Mouse (Mus musculus) embryonic facial prominence, embryonic 14.5 days (tissue): ENCODE measurements around the gene Tnfsf9. TPM values are rescaled to one million over a fixed set of nuclear protein-coding genes. Genes with fewer than 3 reads are reported as not detected.

ENCODE experiments used
- ATAC-seq: fragments of 200-750 bp; cut with Nextera tagmentation; 2 replicates; pipeline ENCODE4 v1.8.0; 2017; ENCODE audit warnings: low read depth, moderate number of reproducible peaks, moderate TSS enrichment
- DNase-seq: peaks from one replicate; pipeline ENCODE4 v3.0.0-alpha.2; 2015; ENCODE audit warnings: low spot score
- H3K27ac ChIP-seq: fragments of 300-500 bp; sonication (generic); replicated peaks from 2 replicates; pipeline ENCODE4 v1.5.1; 2014; ENCODE audit warnings: low read depth, mild to moderate bottlenecking, low read length, moderate library complexity
- H3K27me3 ChIP-seq: fragments of 300-500 bp; sonication (generic); replicated peaks from 2 replicates; pipeline ENCODE4 v1.6.1; 2014; ENCODE audit warnings: low read length; ENCODE audit not compliant: control insufficient read depth, insufficient read depth
- H3K36me3 ChIP-seq: fragments of 300-500 bp; sonication (generic); 2 replicates; pipeline ENCODE4 v1.6.1; 2014; ENCODE audit warnings: low read length, mixed read lengths; ENCODE audit not compliant: control insufficient read depth, insufficient read depth
- H3K4me1 ChIP-seq: fragments of 300-500 bp; sonication (generic); 2 replicates; pipeline ENCODE4 v1.6.1; 2014; ENCODE audit warnings: antibody characterized with exemption, low read length; ENCODE audit not compliant: control insufficient read depth, insufficient read depth
- H3K4me2 ChIP-seq: fragments of 300-500 bp; sonication (generic); 2 replicates; pipeline ENCODE4 v1.6.1; 2014; ENCODE audit warnings: low read depth, mild to moderate bottlenecking, low read length, moderate library complexity, mixed read lengths
- H3K4me3 ChIP-seq: fragments of 300-500 bp; sonication (generic); 2 replicates; pipeline ENCODE4 v1.5.1; 2014; ENCODE audit warnings: low read depth, mild to moderate bottlenecking, low read length
- H3K9ac ChIP-seq: fragments of 300-500 bp; sonication (generic); 2 replicates; pipeline ENCODE4 v1.6.1; 2014; ENCODE audit warnings: low read depth, mild to moderate bottlenecking, low read length, moderate library complexity, mixed read lengths
- H3K9me3 ChIP-seq: fragments of 300-500 bp; sonication (generic); 2 replicates; pipeline ENCODE4 v1.6.1; 2016; ENCODE audit warnings: low read length; ENCODE audit not compliant: control insufficient read depth
- WGBS: fragments of 180-500 bp; shearing (Covaris S2); extraction: QIAGEN DNeasy Blood & Tissue Kit; methylation state at CpG from one replicate; pipeline ENCODE4 v1.1.7; 2014; 5-methylcytosine and 5-hydroxymethylcytosine counted together
- polyA plus RNA-seq: library from polyadenylated mRNA; unstranded; fragments of >200 nt; fragmentation: Nextera tagmentation; extraction: Ambion mirVana; gene quantifications from 2 replicates; pipeline ENCODE4 v1.2.1, GENCODE M21; 2014

The Tnfsf9 gene
- polyA plus RNA-seq, 1 experiment from 2014 or later: 5.0 TPM

- Histone ChIP-seq H3K4me3 (no peak overlapping the region), H3K4me1 (no peaks in the 10 kb centered on the region), H3K27me3 (no peaks in the 10 kb centered on the region), H3K36me3 (no peaks in the 10 kb centered on the region), H3K4me2 (no peak overlapping the region), H3K27ac (no peak overlapping the region), H3K9ac (no peak overlapping the region), H3K9me3 (no peaks in the 10 kb centered on the region)
- no peak for DNase-seq
- ATAC-seq: no peak
- 72% methylated on average over 3 of the region's 3 CpGs for WGBS
These were observed 30.5 kb downstream of the Tnfsf9 start for GRCm38 (mm10) chr17:57135635-57136034.

- H3K4me2 ChIP-seq: no peak overlapping the region
- no peak for ATAC-seq
- no peaks in the 10 kb centered on the region for H3K9me3 ChIP-seq
- H3K36me3 ChIP-seq: no peaks in the 10 kb centered on the region
- no peaks in the 10 kb centered on the region for H3K27me3 ChIP-seq
- H3K9ac ChIP-seq: no peak overlapping the region
- no peak overlapping the region for H3K27ac ChIP-seq
- WGBS: 78% methylated on average over 4 of the region's 4 CpGs
- no peaks in the 10 kb centered on the region for H3K4me1 ChIP-seq
- DNase-seq: no peak
- H3K4me3 ChIP-seq: no peak overlapping the region
These were observed 33.6 kb downstream of the Tnfsf9 start for GRCm38 (mm10) chr17:57138676-57139075.

- H3K36me3 ChIP-seq: no peaks in the 10 kb centered on the region
- H3K4me1 ChIP-seq: no peaks in the 10 kb centered on the region
- no peak overlapping the region for H3K27ac ChIP-seq
- H3K4me3 ChIP-seq: no peak overlapping the region
- no peak for ATAC-seq
- 84% methylated on average over 3 of the region's 3 CpGs for WGBS
- no peak for DNase-seq
- H3K4me2 ChIP-seq: no peak overlapping the region
- no peak overlapping the region for H3K9ac ChIP-seq
- H3K9me3 ChIP-seq: no peaks in the 10 kb centered on the region
- H3K27me3 ChIP-seq: no peaks in the 10 kb centered on the region
These were observed 34.6 kb downstream of the Tnfsf9 start for GRCm38 (mm10) chr17:57139708-57140107.

GRCm38 (mm10) chr17:57143704-57144103 is 38.6 kb downstream of the Tnfsf9 start:
- 79% methylated on average over 3 of the region's 3 CpGs for WGBS
- Histone ChIP-seq H3K9ac (no peak overlapping the region), H3K4me3 (no peak overlapping the region), H3K4me2 (no peak overlapping the region), H3K36me3 (no peaks in the 10 kb centered on the region), H3K9me3 (no peaks in the 10 kb centered on the region), H3K27me3 (peaks cover 29% of the 10 kb centered on the region), H3K4me1 (no peaks in the 10 kb centered on the region), H3K27ac (no peak overlapping the region)
- no peak for DNase-seq
- ATAC-seq: no peak

DNA sequence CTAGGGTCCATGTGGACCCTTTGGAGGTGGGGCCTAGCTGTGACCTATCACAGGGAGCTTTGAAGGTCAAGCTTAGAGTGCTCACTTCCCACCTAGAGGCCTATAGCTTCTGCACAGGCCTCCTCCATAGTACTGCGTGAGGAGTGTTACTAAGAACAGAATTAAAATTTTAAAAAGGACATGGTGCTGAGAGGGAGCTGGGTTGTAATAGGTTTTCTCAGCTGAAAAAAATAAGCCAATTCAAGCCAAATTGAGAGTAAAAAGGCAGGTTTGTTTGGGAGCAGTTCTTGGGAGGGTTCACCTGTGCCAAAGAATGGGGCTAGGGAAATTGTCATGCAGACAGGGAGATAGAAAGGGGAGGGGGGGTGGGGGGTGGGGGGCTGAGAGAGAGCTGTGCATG is 40.0 kb downstream of the Tnfsf9 start:
- H3K4me3 ChIP-seq: no peak overlapping the region
- H3K27me3 ChIP-seq: peaks cover 43% of the 10 kb centered on the region

DNA sequence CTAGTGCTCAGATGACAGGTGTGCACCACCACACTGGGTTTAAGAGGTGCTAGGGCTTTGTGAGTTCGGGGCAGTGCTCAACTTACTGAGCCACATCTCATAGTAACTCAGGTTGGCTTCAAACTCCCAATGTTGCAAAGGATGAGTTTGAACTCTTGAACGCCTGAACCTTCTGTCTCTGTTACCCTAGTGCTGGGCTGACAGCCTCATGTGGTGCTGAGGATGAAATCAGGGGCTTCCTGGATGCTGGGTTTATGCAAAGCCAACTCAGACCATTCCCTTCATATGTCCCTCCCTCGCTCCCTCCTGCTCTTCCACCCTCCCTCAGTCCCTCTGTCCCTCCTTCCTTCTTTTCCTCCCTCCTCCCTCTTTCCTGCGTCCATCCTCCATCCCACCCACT is 43.2 kb downstream of the Tnfsf9 start:
- DNase-seq (no peak), ATAC-seq (no peak)
- Histone ChIP-seq H3K4me2 (no peak overlapping the region), H3K27ac (no peak overlapping the region), H3K9me3 (no peaks in the 10 kb centered on the region), H3K9ac (no peak overlapping the region), H3K4me1 (no peaks in the 10 kb centered on the region), H3K36me3 (no peaks in the 10 kb centered on the region), H3K4me3 (no peak overlapping the region), H3K27me3 (peaks cover 53% of the 10 kb centered on the region)
- WGBS: 55% methylated on average over 4 of the region's 4 CpGs

More for the DNA sequence above, 40.0 kb downstream of the Tnfsf9 start:
- Histone ChIP-seq H3K4me2 (no peak overlapping the region), H3K9me3 (no peaks in the 10 kb centered on the region), H3K27ac (no peak overlapping the region), H3K36me3 (no peaks in the 10 kb centered on the region), H3K4me1 (no peaks in the 10 kb centered on the region), H3K9ac (no peak overlapping the region)
- DNase-seq (no peak), ATAC-seq (no peak)
- WGBS: 42% methylated on average over 1 of the region's 1 CpGs

GRCm38 (mm10) chr17:57148994-57149803 is 44.1 kb downstream of the Tnfsf9 start, which contains the start of gene Cd70:
TSS of gene Cd70 (minus strand) at chr17:57149777.
- H3K27me3 ChIP-seq: peaks cover 53% of the 10 kb centered on the region
- H3K36me3 ChIP-seq: no peaks in the 10 kb centered on the region
- DNase-seq: no peak
- H3K4me3 ChIP-seq: peak within 1 kb of the TSS; percentile 30
- WGBS: 3% methylated on average over 38 of the region's 39 CpGs
- H3K9ac ChIP-seq: peak within 1 kb of the TSS; percentile 47
- H3K4me1 ChIP-seq: no peaks in the 10 kb centered on the region
- no peak for ATAC-seq
- H3K27ac ChIP-seq: no peak within 1 kb of the TSS
- H3K9me3 ChIP-seq: no peaks in the 10 kb centered on the region
- peak within 1 kb of the TSS; percentile 54 for H3K4me2 ChIP-seq

DNA sequence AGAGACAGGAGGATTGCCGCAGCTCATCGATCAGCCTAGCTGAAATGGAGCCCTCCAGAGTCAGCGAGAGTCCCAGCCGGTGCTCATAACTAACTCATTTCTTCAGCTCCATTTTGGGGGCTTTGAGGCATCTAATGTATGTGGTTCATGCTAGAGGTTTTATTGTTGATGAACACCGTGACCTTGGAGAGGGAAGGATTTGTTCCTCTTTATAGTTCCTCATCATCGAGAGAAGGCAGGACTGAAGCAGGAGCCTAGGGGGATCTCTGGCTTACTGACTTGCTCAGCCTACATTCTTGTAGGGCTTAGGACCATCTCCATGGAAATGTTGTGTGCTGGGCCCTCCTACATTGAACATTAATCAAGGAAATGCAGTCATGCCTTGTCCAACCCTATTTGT is 47.9 kb downstream of the Tnfsf9 start:
- ATAC-seq: no peak
- no peaks in the 10 kb centered on the region for H3K4me1 ChIP-seq
- H3K4me3 ChIP-seq: no peak overlapping the region
- H3K27ac ChIP-seq: no peak overlapping the region
- no peak overlapping the region for H3K9ac ChIP-seq
- no peaks in the 10 kb centered on the region for H3K9me3 ChIP-seq
- DNase-seq: no peak
- H3K4me2 ChIP-seq: no peak overlapping the region
- WGBS: 88% methylated on average over 6 of the region's 6 CpGs
- no peaks in the 10 kb centered on the region for H3K36me3 ChIP-seq
- H3K27me3 ChIP-seq: peaks cover 31% of the 10 kb centered on the region

DNA sequence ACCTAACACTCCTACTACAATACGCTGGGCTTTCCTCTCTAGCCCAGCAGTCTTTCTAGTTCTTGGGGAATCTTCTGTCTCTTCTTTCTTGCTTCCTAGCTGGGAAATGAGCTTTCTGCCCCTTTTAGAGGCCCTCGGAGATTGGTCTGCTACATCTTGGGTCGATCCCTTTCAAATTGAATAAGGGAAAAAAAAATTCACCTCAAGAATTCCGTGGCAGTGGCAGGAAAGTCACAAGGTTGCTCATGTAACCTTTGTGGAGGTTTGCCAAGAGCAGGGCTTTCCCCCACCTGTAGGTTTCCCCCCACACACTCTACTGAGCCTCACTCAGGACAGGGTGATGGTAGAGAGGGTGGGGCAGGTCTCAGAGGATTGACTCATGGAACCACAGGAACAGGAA is 48.7 kb downstream of the Tnfsf9 start:
- H3K4me3 ChIP-seq: no peak overlapping the region
- H3K27me3 ChIP-seq: peaks cover 23% of the 10 kb centered on the region
- no peaks in the 10 kb centered on the region for H3K4me1 ChIP-seq
- H3K27ac ChIP-seq: no peak overlapping the region
- ATAC-seq: no peak
- DNase-seq: no peak
- no peaks in the 10 kb centered on the region for H3K9me3 ChIP-seq
- 77% methylated on average over 4 of the region's 4 CpGs for WGBS
- no peak overlapping the region for H3K9ac ChIP-seq
- no peaks in the 10 kb centered on the region for H3K36me3 ChIP-seq
- H3K4me2 ChIP-seq: no peak overlapping the region
